Mouse (Mus musculus) heart, postnatal 0 days (tissue): ENCODE data around the gene Gadd45a.

Experiments
- CTCF ChIP-seq: IDR thresholded peaks from 2 replicates; pipeline ENCODE4 v1.5.1; 2016; ENCODE audit warnings: antibody characterized with exemption, control low read depth, low read depth
- EP300 ChIP-seq: IDR thresholded peaks from 2 replicates; pipeline ENCODE4 v1.6.1; 2016; ENCODE audit warnings: antibody characterized with exemption, low read depth

GRCm38 (mm10) chr6:67048052-67048691 lies 10.9 kb upstream of the Gadd45a start:
- TF ChIP-seq CTCF (no peak), EP300 (no peak)
